Mouse (Mus musculus): ENCODE data around the gene Olfr418.

DNA sequence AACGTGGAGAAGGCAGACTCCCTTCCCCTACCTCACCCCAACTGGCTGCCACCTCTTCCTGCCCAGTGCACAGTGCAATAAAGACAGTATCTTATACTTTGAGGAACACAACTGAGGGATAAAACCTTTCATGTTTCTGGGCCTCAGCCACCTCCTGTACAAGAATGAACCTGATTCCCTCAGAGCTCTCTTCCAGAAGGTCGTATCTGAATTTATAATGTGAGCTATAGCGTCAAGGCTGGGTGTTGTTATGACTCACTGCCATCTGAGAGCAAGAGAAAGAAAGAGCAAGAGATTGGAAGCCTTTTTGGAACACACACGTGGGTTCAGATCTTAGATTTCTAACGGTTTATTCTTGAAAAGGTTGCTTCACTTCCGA, 56.4 kb downstream of the Olfr418 start:
- TF ChIP-seq ZC3H11A (IDR thresholded peaks at IDR 0.05; ENCODE audit: borderline replicate concordance, low read depth, low read length) (no peak), ZNF384 (IDR thresholded peaks at IDR 0.05; ENCODE audit: low read depth, low read length) (no peak), MAFK (IDR thresholded peaks at IDR 0.05; ENCODE audit: insufficient read depth, low read depth, low read length) (no peak), CHD2 (IDR thresholded peaks at IDR 0.05; ENCODE audit: low read depth, low read length) (no peak)

All from ES-E14 (cell line).